Mouse (Mus musculus) heart, adult 9 months (tissue): ENCODE results near the gene Aspm.
"Not testable (repeated sequence)": the region's sequence is repeated elsewhere in the genome, so short reads cannot be mapped to it uniquely, and the experiment has no call there.

Experiments
- DNase-seq, 2 experiments: peaks; one replicate each; pipeline ENCODE4 v3.0.0; 2022; ENCODE audit warnings: low spot score in 2 of 2

Aspm gene

GRCm38 (mm10) chr1:139454340-139455225 lies at the start of gene Aspm:
Gene Aspm, plus strand, starts transcription at chr1:139454772.
- DNase-seq = peak; percentile 92 to 95

GRCm38 (mm10) chr1:139405766-139406165 lies 48.8 kb upstream of the Aspm start:
- DNase-seq = no peak

DNA sequence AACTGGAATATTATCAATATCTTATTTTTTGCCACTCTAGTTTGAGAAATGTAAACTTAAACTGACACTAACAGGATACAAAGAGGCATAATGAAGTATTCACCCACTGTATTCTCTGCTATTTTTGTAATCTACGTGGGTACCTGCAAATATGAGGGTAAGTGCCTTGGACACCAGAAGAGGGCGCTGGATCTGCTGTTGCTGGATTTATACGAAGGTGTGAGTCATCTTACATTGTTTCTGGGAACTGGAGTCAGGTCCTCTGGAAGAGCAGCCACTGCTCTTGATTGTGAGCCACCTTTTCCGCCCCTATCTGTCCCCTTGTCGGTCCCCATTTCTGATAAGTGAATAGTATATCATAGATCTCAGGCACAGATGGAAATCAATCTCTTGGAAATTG lies 46.9 kb upstream of the Aspm start:
- DNase-seq = no peak

DNA sequence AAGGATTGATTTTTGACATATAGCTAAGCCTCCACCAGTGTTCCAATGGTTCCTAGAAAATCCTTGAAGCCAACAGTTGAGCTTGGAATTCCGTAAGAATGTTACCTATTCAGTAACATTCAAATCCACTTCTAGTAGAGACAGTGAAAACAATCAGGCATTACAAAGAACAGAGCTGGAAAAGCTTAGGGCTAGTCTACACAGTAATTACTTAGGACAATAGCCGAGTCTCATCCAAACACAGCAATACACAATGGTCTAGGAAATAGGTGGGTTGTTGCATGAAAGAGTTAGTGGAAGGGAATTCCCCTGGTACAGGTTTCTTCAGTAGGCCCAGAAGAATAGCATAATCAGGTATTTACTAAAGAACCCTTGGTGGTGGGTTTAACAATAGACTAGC lies 42.2 kb upstream of the Aspm start:
- DNase-seq = not testable (repeated sequence)

GRCm38 (mm10) chr1:139413465-139413864 lies 41.1 kb upstream of the Aspm start:
- no peak for DNase-seq

DNA sequence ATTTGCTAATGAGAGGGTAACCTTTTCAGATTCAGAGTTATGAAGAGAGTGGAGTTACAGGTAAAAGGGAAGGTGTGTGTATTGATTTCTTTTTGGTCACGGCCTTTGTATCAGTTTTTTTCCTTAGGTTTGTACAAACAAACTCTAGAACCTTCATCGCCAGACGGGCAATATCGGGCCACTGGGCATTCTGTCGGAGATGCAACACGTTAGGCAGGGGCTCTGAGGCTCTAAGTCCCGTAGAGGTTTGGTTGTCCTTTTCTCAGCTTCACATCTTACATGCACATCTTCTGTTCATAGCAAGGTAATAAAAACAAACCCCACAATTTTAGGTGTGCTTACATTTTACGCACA lies 33.1 kb upstream of the Aspm start:
- DNase-seq = no peak

- DNase-seq = peak; percentile 91 to 94
Measured at GRCm38 (mm10) chr1:139421875-139422791, 32.4 kb upstream of the Aspm start, which contains the start of gene Zbtb41. Gene Zbtb41, plus strand, starts transcription at chr1:139422288.

- peak; percentile 6 to 8 for DNase-seq
Measured at GRCm38 (mm10) chr1:139422941-139423340, 31.6 kb upstream of the Aspm start.

GRCm38 (mm10) chr1:139423931-139424330 lies 30.6 kb upstream of the Aspm start:
- DNase-seq = no peak

DNA sequence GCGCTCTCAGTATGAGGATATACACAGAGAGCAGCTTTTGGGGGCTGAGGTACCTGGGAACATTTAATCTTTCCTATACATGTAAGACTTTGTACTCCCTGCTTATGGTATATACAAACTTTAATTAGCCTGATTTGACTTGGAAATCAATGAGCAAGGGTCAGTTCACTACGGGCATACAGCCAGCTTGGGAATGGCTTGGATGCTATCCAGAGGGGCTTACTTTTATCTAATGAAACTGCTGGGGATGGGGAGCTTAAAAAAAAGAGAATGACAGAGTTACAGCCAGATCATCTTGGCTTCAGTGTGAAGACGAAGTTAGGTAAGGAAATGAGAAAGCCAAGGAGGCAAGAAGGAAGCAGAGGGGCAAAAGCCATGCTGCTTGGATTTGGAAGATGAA lies 29.6 kb upstream of the Aspm start:
- DNase-seq = no peak

GRCm38 (mm10) chr1:139438373-139438772 lies 16.2 kb upstream of the Aspm start:
- peak in 1 of 2 experiments; percentile 8 for DNase-seq

GRCm38 (mm10) chr1:139443103-139443502 lies 11.5 kb upstream of the Aspm start:
- DNase-seq = not testable (repeated sequence)

GRCm38 (mm10) chr1:139455226-139455869 lies 776 bp downstream of the Aspm start:
- DNase-seq = peak in 1 of 2 experiments; percentile 2

DNA sequence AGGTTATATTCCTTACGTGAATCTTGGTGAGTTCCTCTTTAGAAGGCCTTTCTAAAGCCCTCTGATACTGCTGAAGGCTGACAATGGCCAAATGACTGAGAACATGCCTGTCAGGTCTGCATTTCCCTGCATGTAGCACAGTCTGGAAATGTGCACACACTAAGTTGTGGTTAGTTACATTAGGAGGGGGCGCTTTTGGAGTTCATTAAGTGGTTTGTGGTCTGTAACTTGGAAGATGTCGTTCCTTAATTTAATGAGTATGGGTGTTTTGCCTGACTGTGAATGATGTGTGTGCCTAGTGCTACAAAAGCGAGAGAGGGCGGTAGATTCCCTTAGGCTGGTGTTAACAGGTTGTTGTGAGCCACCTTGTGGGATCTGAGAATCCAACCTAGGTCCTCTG lies 6.2 kb downstream of the Aspm start:
- DNase-seq = no peak

DNA sequence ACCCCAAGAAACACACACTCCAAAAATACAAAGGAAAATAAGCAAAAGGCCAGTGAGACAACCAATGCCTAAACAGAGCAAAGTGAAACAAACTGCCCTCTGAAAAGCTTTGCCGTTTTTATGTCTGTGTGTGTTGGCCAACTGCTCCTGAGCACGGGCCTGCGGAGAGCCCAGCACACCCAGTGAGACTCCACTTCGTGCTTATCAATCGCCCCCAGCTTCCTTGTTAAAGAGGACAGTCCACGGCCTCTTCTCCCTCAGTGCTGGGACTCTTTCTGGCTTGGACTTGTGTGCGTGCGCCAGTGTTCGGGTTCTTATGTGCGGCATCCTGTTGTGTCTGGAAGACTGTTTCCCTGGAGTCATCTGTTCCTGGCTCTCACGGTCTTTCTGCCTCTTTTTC lies 11.4 kb downstream of the Aspm start:
- no peak for DNase-seq

DNA sequence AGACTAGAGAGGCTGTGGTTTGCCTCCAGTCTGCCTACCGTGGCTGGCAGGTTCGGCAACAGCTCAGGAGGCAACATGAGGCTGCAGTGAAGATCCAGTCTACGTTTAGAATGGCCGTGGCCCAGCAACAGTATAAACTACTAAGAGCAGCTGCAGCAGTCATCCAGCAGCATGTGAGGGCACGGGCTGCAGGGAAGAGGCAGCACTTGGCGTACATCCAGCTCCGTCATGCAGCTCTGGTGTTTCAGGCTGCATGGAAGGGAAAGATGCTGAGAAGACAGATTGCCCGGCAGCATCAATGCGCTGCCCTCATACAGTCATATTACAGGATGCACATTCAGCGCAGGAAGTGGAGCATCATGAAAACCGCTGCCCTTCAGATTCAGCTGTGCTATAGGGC lies 24.3 kb downstream of the Aspm start:
- no peak for DNase-seq

- DNase-seq = no peak
Measured at GRCm38 (mm10) chr1:139480246-139480645, 25.7 kb downstream of the Aspm start.

DNA sequence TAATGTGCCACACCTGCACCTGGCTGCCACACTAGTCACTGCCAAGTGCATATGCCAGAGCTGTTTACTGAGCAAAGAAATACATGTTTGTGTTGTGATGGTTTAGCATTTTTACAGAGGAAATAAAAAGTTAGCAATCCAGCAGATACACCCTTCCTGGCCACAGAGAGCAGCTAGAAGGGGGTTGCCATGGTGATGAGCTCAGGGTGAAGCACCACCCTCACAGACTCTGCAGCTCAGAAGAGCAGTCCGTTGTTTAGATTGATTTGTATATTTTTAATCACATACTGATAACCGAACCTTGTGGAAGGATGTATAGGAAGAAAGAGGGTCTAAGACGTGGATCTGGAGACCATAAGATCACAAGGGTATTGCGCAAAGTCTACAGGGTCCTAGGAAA lies 26.6 kb downstream of the Aspm start:
- peak in 1 of 2 experiments; percentile 1 for DNase-seq

GRCm38 (mm10) chr1:139494630-139495029 lies 40.1 kb downstream of the Aspm start:
- no peak for DNase-seq

- no peak for DNase-seq
Measured at GRCm38 (mm10) chr1:139495408-139495807, 40.8 kb downstream of the Aspm start.

DNA sequence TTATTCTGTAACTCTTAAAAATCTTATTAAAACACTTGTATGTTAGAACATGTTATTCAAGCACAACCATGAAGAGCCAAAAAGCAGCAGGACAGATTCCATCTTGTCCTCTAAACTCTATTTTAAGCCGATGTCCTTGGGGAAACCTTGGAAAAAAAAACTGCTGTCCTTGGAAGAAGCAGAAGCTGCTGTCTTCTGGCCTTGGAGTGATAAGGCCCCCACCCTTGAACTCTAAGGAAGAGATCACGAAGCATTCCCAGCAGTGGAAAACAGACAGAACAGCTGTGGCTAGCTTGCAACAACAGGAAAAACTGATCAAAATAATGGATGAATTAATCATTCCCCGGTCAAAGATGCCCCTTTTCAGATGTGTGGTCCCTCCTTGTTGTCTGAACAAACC lies 41.6 kb downstream of the Aspm start:
- no peak for DNase-seq

DNA sequence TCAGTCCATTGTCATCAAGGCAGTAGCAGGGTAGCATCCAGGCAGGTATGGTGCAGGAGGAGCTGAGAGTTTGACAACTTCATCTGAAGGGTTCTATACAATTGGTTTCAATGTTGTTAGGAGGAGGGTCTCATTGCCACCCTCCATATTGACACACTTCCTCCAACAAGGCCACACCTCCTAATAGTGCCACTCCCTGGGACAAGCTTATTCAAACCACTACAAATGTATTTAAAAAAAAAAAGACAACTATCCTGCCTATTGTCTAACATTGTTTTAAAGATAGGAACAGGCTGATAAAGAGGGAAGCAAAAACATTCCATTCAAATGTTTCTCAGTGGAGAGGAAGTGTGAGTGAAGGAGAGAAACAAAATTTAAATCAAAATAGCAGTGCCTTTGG lies 45.2 kb downstream of the Aspm start:
- DNase-seq = no peak
